Mouse (Mus musculus): ENCODE results near the gene Phf20. TPM values are rescaled to one million over a fixed set of nuclear protein-coding genes. Genes with fewer than 3 reads are reported as not detected.

Gene Phf20
- polyA plus RNA-seq, 1 experiment from 2014 or later = 63.8 TPM

- H3K4me2 ChIP-seq (ENCODE audit: low read length) = no peak overlapping the region
- H3K27ac ChIP-seq = no peak overlapping the region
- WGBS = 94% methylated on average over 5 of the region's 5 CpGs
- no peak for TF ChIP-seq CTCF (IDR thresholded peaks at IDR 0.05; ENCODE audit: low read depth)
- no peak for ATAC-seq (replicated peaks; ENCODE audit: low FRiP score, low read depth)
- H3K4me3 ChIP-seq (replicated peaks; ENCODE audit: low read depth, low read length) = no peak overlapping the region
- H3K4me1 ChIP-seq (replicated peaks; ENCODE audit: insufficient read depth, low read length) = no peaks in the 10 kb centered on the region
- H3K36me3 ChIP-seq (ENCODE audit: insufficient read depth, low read length) = 0 out of 2 replicates have a peak, but pooled peaks cover 4% of the 10 kb centered on the region
- no peaks in the 10 kb centered on the region for H3K9me3 ChIP-seq (replicated peaks; ENCODE audit: low read length)
- DNase-seq (ENCODE audit: low spot score) = no peak
- H3K27me3 ChIP-seq (ENCODE audit: insufficient read depth, low read length) = no peaks in the 10 kb centered on the region
- H3K9ac ChIP-seq (ENCODE audit: low read depth, low read length) = no peak overlapping the region
Measured at GRCm38 (mm10) chr2:156309948-156310347, 113.7 kb downstream of the Phf20 start.

GRCm38 (mm10) chr2:156310455-156310854 lies 114.2 kb downstream of the Phf20 start:
- H3K27ac ChIP-seq = no peak overlapping the region
- no peaks in the 10 kb centered on the region for H3K4me1 ChIP-seq (replicated peaks; ENCODE audit: insufficient read depth, low read length)
- H3K4me2 ChIP-seq (ENCODE audit: low read length) = no peak overlapping the region
- TF ChIP-seq CTCF (IDR thresholded peaks at IDR 0.05; ENCODE audit: low read depth) = no peak
- no peaks in the 10 kb centered on the region for H3K9me3 ChIP-seq (replicated peaks; ENCODE audit: low read length)
- H3K9ac ChIP-seq (ENCODE audit: low read depth, low read length) = no peak overlapping the region
- DNase-seq (ENCODE audit: low spot score) (no peak), ATAC-seq (replicated peaks; ENCODE audit: low FRiP score, low read depth) (no peak)
- H3K36me3 ChIP-seq (ENCODE audit: insufficient read depth, low read length) = 0 out of 2 replicates have a peak, but pooled peaks cover 3% of the 10 kb centered on the region
- 91% methylated on average over 5 of the region's 5 CpGs for WGBS
- no peaks in the 10 kb centered on the region for H3K27me3 ChIP-seq (ENCODE audit: insufficient read depth, low read length)
- no peak overlapping the region for H3K4me3 ChIP-seq (replicated peaks; ENCODE audit: low read depth, low read length)

DNA sequence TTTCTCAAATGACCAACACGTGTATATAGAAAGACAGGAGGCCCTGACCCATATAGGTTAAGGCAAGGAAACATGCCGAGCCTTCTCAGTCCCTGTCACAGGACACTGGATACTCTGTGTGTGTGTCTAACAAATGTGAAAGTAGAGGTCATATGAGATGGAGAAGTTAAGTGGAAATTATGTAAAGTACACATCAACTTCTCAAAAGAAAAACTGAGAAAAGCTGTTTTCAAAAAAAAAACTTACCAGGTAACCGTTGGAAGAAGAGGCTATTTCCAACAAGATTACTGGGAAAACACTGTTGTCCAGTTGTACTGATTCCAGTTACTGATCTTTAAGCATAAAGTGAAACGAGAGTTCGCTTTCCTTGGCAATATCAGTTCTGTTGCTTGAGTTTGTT lies 114.7 kb downstream of the Phf20 start:
- no peak for TF ChIP-seq CTCF (IDR thresholded peaks at IDR 0.05; ENCODE audit: low read depth)
- H3K9ac ChIP-seq (ENCODE audit: low read depth, low read length) = no peak overlapping the region
- WGBS = 88% methylated on average over 5 of the region's 5 CpGs
- no peaks in the 10 kb centered on the region for H3K27me3 ChIP-seq (ENCODE audit: insufficient read depth, low read length)
- H3K9me3 ChIP-seq (replicated peaks; ENCODE audit: low read length) = no peaks in the 10 kb centered on the region
- H3K4me2 ChIP-seq (ENCODE audit: low read length) = no peak overlapping the region
- ATAC-seq (replicated peaks; ENCODE audit: low FRiP score, low read depth) (no peak), DNase-seq (ENCODE audit: low spot score) (no peak)
- H3K27ac ChIP-seq = 0 out of 2 replicates have a peak overlapping the region, but pooled peaks have one; percentile 99
- H3K4me3 ChIP-seq (replicated peaks; ENCODE audit: low read depth, low read length) = peak overlapping the region; percentile 81; the same call in 1 of the 2 replicates
- H3K4me1 ChIP-seq (replicated peaks; ENCODE audit: insufficient read depth, low read length) = no peaks in the 10 kb centered on the region
- 0 out of 2 replicates have a peak, but pooled peaks cover 3% of the 10 kb centered on the region for H3K36me3 ChIP-seq (ENCODE audit: insufficient read depth, low read length)

DNA sequence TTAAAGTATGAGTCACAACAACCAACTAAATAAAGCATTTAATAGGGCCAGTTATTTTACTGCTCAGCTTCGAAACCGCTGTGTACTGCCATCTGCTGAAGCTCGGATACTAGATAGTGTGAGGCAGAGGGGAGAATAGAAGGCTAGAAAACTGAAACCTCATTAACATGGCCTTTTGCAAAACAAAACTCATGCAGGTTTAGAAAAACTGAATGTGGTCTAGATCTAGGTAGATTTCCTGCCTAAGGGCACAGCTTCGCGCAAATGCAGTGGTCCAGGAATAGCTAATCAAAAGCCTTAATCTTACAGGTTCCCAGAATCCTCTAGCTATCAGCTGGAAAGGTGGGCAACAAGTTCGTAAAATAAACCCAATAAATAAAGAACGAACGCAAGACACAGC lies 115.2 kb downstream of the Phf20 start:
- ATAC-seq (replicated peaks; ENCODE audit: low FRiP score, low read depth) = no peak
- H3K4me2 ChIP-seq (ENCODE audit: low read length) = peak overlapping the region; percentile 75
- WGBS = 20% methylated on average over 8 of the region's 8 CpGs
- peak overlapping the region; percentile 81 for H3K4me3 ChIP-seq (replicated peaks; ENCODE audit: low read depth, low read length)
- H3K9ac ChIP-seq (ENCODE audit: low read depth, low read length) = peak overlapping the region; percentile 93
- H3K27me3 ChIP-seq (ENCODE audit: insufficient read depth, low read length) = no peaks in the 10 kb centered on the region
- no peaks in the 10 kb centered on the region for H3K9me3 ChIP-seq (replicated peaks; ENCODE audit: low read length)
- peak; percentile 33 for DNase-seq (ENCODE audit: low spot score)
- H3K36me3 ChIP-seq (ENCODE audit: insufficient read depth, low read length) = 0 out of 2 replicates have a peak, but pooled peaks cover 3% of the 10 kb centered on the region
- H3K4me1 ChIP-seq (replicated peaks; ENCODE audit: insufficient read depth, low read length) = no peaks in the 10 kb centered on the region
- peak overlapping the region; percentile 99 for H3K27ac ChIP-seq
- TF ChIP-seq CTCF (IDR thresholded peaks at IDR 0.05; ENCODE audit: low read depth) = no peak

DNA sequence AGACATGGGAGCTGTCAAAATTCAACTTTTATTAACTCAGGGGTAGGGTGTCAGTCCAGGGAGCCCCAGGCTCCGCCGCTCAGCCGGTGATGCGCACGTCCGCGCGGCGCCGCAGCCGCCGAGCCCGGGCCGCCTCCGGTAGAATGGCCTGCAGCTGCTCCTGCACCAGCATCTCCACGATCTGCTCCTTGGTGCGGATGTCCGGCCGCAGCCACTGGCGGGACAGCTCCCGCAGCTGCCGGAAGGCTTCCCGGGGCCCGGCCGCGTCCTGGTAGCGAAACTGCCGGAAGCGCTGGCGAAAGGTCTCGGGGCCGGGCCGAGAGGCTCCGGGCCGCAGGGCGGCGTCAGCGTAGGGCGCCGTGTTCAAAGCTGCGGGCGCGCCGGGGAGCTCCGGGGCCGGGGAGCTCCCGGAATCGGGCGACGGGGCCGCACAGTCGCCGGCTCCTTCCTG lies 115.6 kb downstream of the Phf20 start:
- peak overlapping the region; percentile 81 for H3K4me3 ChIP-seq (replicated peaks; ENCODE audit: low read depth, low read length)
- peak; percentile 69 for ATAC-seq (replicated peaks; ENCODE audit: low FRiP score, low read depth)
- WGBS = under 1% methylated on average over 52 of the region's 53 CpGs
- H3K9me3 ChIP-seq (replicated peaks; ENCODE audit: low read length) = no peaks in the 10 kb centered on the region
- H3K9ac ChIP-seq (ENCODE audit: low read depth, low read length) = peak overlapping the region; percentile 93
- H3K27me3 ChIP-seq (ENCODE audit: insufficient read depth, low read length) = no peaks in the 10 kb centered on the region
- DNase-seq (ENCODE audit: low spot score) = peak; percentile 73
- TF ChIP-seq CTCF (IDR thresholded peaks at IDR 0.05; ENCODE audit: low read depth) = no peak
- H3K4me1 ChIP-seq (replicated peaks; ENCODE audit: insufficient read depth, low read length) = no peaks in the 10 kb centered on the region
- peak overlapping the region; percentile 99 for H3K27ac ChIP-seq
- H3K4me2 ChIP-seq (ENCODE audit: low read length) = peak overlapping the region; percentile 75
- 0 out of 2 replicates have a peak, but pooled peaks cover 3% of the 10 kb centered on the region for H3K36me3 ChIP-seq (ENCODE audit: insufficient read depth, low read length)

- Histone ChIP-seq H3K36me3 (ENCODE audit: insufficient read depth, low read length) (0 out of 2 replicates have a peak, but pooled peaks cover 3% of the 10 kb centered on the region), H3K9ac (ENCODE audit: low read depth, low read length) (peak within 1 kb of the TSS; percentile 93), H3K9me3 (replicated peaks; ENCODE audit: low read length) (no peaks in the 10 kb centered on the region), H3K27ac (peak within 1 kb of the TSS; percentile 99), H3K4me3 (replicated peaks; ENCODE audit: low read depth, low read length) (peak within 1 kb of the TSS; percentile 81), H3K4me2 (ENCODE audit: low read length) (peak within 1 kb of the TSS; percentile 75), H3K4me1 (replicated peaks; ENCODE audit: insufficient read depth, low read length) (no peaks in the 10 kb centered on the region), H3K27me3 (ENCODE audit: insufficient read depth, low read length) (no peaks in the 10 kb centered on the region)
- DNase-seq (ENCODE audit: low spot score) (peak; percentile 89), ATAC-seq (replicated peaks; ENCODE audit: low FRiP score, low read depth) (peak; percentile 91)
- 2% methylated on average over 46 of the region's 49 CpGs for WGBS
- peak; percentile 46 for TF ChIP-seq CTCF (IDR thresholded peaks at IDR 0.05; ENCODE audit: low read depth)
Measured at GRCm38 (mm10) chr2:156312297-156312897, 116.1 kb downstream of the Phf20 start, which contains the start of the genes Cnbd2 and Scand1. Gene Cnbd2 (plus strand): TSS chr2:156312299. Gene Scand1 (minus strand): TSS chr2:156312704.

Data from kidney, postnatal 0 days (tissue).